32 mouse cellular contexts compared by ENCODE assay signal in the genomic region with DNA sequence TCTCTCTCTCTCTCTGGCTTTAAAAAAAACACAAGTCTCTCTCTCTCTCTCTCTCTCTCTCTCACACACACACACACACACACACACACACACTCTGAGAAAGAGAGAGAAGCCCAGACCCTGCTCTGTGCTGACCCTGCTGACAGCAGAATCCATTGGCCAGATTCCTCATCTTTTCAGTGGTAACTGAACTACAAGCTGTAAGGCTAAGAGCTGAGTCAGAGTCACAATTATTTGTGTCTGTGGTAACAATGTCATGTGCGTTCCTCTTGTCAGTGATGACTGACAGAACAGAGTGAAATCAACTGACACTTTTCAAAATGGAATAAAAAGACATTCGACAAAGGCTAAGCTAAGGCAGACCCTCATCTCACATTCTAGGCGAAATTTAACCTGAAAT. TPM values are rescaled to one million over a fixed set of nuclear protein-coding genes. Genes with fewer than 3 reads are reported as not detected.
DNase-seq lines count a peak whose midpoint lies in the region; ATAC-seq lines count a peak whose summit lies in the region.
"Had no signal": no experiment of that assay in that cellular context is flagged by ENCODE, and none has a peak within 500 bp of the region (broad histone marks: within the 10 kb centered on the region; RNA-seq: fewer than 3 reads in every experiment).

No protein-coding gene starts in this region.

- H3K27me3 ChIP-seq in lung, embryonic 16.5 days (ENCODE audit: control insufficient read depth, insufficient read depth, low read depth, low read length): no peaks in the 10 kb centered on the region
- H3K27me3 ChIP-seq in intestine, embryonic 15.5 days (replicated peaks): no peaks in the 10 kb centered on the region
- H3K27me3 ChIP-seq: embryonic facial prominence, embryonic 12.5 days; forebrain, embryonic 15.5 days; limb, embryonic 15.5 days; midbrain, embryonic 12.5 days; stomach, embryonic 15.5 days had no signal

- 79% methylated on average over 3 of the region's 3 CpGs for WGBS in lung, embryonic 16.5 days
- WGBS in intestine, embryonic 15.5 days: 74% methylated on average over 3 of the region's 3 CpGs

- H3K4me1 ChIP-seq in lung, embryonic 16.5 days (replicated peaks; ENCODE audit: control insufficient read depth, insufficient read depth, low read length): peaks cover 31% of the 10 kb centered on the region
- H3K4me1 ChIP-seq in intestine, embryonic 15.5 days (replicated peaks): 0 out of 2 replicates have a peak, but pooled peaks cover 7% of the 10 kb centered on the region

- H3K4me2 ChIP-seq in lung, embryonic 16.5 days (ENCODE audit: low read depth, low read length): no peak overlapping the region
- H3K4me2 ChIP-seq in intestine, embryonic 15.5 days (replicated peaks): no peak overlapping the region
- H3K4me2 ChIP-seq: embryonic facial prominence, embryonic 12.5 days; forebrain, embryonic 15.5 days; limb, embryonic 15.5 days; midbrain, embryonic 12.5 days; stomach, embryonic 15.5 days had no signal

- peak; percentile 40 for DNase-seq in adrenal gland, adult 2 months
- DNase-seq in adrenal gland, postnatal 10 days: no peak
- DNase-seq in lung, postnatal 4 days: no peak
- no peak for DNase-seq in thymus, adult 18-20 months
- DNase-seq in spleen, postnatal 10 days (ENCODE audit: low spot score in 2 of 2): no peak
- DNase-seq: adrenal gland, adult 8-10 months; cerebellum, adult 11 months; cerebellum, adult 9-10 months; cerebellum, postnatal 36 days; gastrocnemius, postnatal 25 days; heart, adult 18-20 months; kidney, adult 9 months; kidney, postnatal 10 days; layer of hippocampus, adult 9-11 months; lung, postnatal 14 days; right cerebral cortex, postnatal 14 days; thymus, postnatal 14 days had no signal

- no peak for ATAC-seq in lung, embryonic 16.5 days (ENCODE audit: low read depth)
- ATAC-seq in intestine, embryonic 15.5 days: no peak
- ATAC-seq in megakaryocyte, adult 5-6 weeks (ENCODE audit: poor library complexity, severe bottlenecking): no peak
- ATAC-seq: forebrain, embryonic 15.5 days; hindbrain, embryonic 16.5 days had no signal

- peaks cover 18% of the 10 kb centered on the region for H3K36me3 ChIP-seq in lung, embryonic 16.5 days (ENCODE audit: control insufficient read depth, insufficient read depth, low read length)
- peaks cover 9% of the 10 kb centered on the region for H3K36me3 ChIP-seq in intestine, embryonic 15.5 days

- no peak overlapping the region for H3K4me3 ChIP-seq in lung, embryonic 16.5 days (ENCODE audit: low read length)
- H3K4me3 ChIP-seq in intestine, embryonic 15.5 days (replicated peaks): no peak overlapping the region
- H3K4me3 ChIP-seq: embryonic facial prominence, embryonic 12.5 days; forebrain, embryonic 10.5 days; forebrain, embryonic 15.5 days; limb, embryonic 10.5 days; limb, embryonic 15.5 days; megakaryocyte, embryonic 14.5 days; midbrain, embryonic 12.5 days; stomach, embryonic 15.5 days had no signal

- peak overlapping the region; percentile 17; the same call in 1 of the 2 replicates for H3K27ac ChIP-seq in lung, embryonic 16.5 days (ENCODE audit: low read length)
- H3K27ac ChIP-seq in intestine, embryonic 15.5 days: 0 out of 2 replicates have a peak overlapping the region, but pooled peaks have one; percentile 17
- H3K27ac ChIP-seq: embryonic facial prominence, embryonic 12.5 days; forebrain, embryonic 10.5 days; forebrain, embryonic 15.5 days; limb, embryonic 10.5 days; limb, embryonic 15.5 days; midbrain, embryonic 12.5 days; stomach, embryonic 15.5 days had no signal

- no peak overlapping the region for H3K9ac ChIP-seq in lung, embryonic 16.5 days (ENCODE audit: low read length)
- H3K9ac ChIP-seq in intestine, embryonic 15.5 days: no peak overlapping the region
- H3K9ac ChIP-seq: embryonic facial prominence, embryonic 12.5 days; forebrain, embryonic 15.5 days; limb, embryonic 15.5 days; midbrain, embryonic 12.5 days; stomach, embryonic 15.5 days had no signal

- H3K9me3 ChIP-seq in lung, embryonic 16.5 days (ENCODE audit: control insufficient read depth, low read length): peaks cover 7% of the 10 kb centered on the region; the same call in 1 of the 2 replicates
- H3K9me3 ChIP-seq in intestine, embryonic 15.5 days: no peaks in the 10 kb centered on the region
- H3K9me3 ChIP-seq: forebrain, embryonic 15.5 days; limb, embryonic 10.5 days; limb, embryonic 15.5 days had no signal

RNA-seq across cellular contexts. Expression of a gene that starts 5.6 kb away (rescaled TPM):
- total RNA-seq in adrenal gland, adult 2 months (2021): 1,000 to 10,000 TPM; 1,258 to 1,398 TPM
- polyA plus RNA-seq in adrenal gland, adult 2 months (2012; rRNA removed): 116 and 185 TPM in 2 replicates
- total RNA-seq in adrenal gland, postnatal 10 days (2021): 100 to 1,000 TPM; 353 to 427 TPM
- polyA plus RNA-seq in lung, embryonic 16.5 days (2015; fragmentation: Nextera tagmentation; extraction: Ambion mirVana): 38.7 and 38.9 TPM in 2 replicates
- 78.4 and 88.6 TPM in 2 replicates for polyA plus RNA-seq in intestine, embryonic 15.5 days (2015; fragmentation: Nextera tagmentation; extraction: Ambion mirVana)
- total RNA-seq in megakaryocyte, adult 5-6 weeks (2015): 223 and 228 TPM in 2 replicates
- 341 and 376 TPM in 2 replicates for total RNA-seq in megakaryocyte, adult 5-6 weeks (2017)

RNA-seq across cellular contexts. Expression of a gene that starts 47.6 kb away (rescaled TPM):
- 1 to 10 TPM; 1.7 to 9.1 TPM for total RNA-seq in adrenal gland, adult 2 months (2021)
- 0.11 TPM in 1 of 2 replicates, not detected in the other for polyA plus RNA-seq in adrenal gland, adult 2 months (2012; rRNA removed)
- total RNA-seq in adrenal gland, postnatal 10 days (2021): 1 to 10 TPM in 1 of 2 experiments, under 1 TPM in 1; 0.78 to 1.1 TPM
- polyA plus RNA-seq in lung, embryonic 16.5 days (2015; fragmentation: Nextera tagmentation; extraction: Ambion mirVana): 0.15 and 0.41 TPM in 2 replicates
- polyA plus RNA-seq in intestine, embryonic 15.5 days (2015; fragmentation: Nextera tagmentation; extraction: Ambion mirVana): 0.28 and 0.76 TPM in 2 replicates
- 2.2 TPM in 1 of 2 replicates, not detected in the other for total RNA-seq in megakaryocyte, adult 5-6 weeks (2015)
- 0.92 and 1.8 TPM in 2 replicates for total RNA-seq in megakaryocyte, adult 5-6 weeks (2017)
- total RNA-seq: gastrocnemius, adult 18-20 months; gastrocnemius, postnatal 25 days; heart, adult 18-20 months; heart, postnatal 25 days had no signal
- polyA plus RNA-seq: midbrain, embryonic 12.5 days; small intestine, adult 2 months had no signal

RNA-seq across cellular contexts. Expression of a gene that starts 55.2 kb away (rescaled TPM):
- total RNA-seq in adrenal gland, adult 2 months (2021): 10 to 100 TPM; 37.5 to 44.6 TPM
- 13.3 and 20.3 TPM in 2 replicates for polyA plus RNA-seq in adrenal gland, adult 2 months (2012; rRNA removed)
- total RNA-seq in adrenal gland, postnatal 10 days (2021): 10 to 100 TPM; 34.8 to 39.6 TPM
- 0.34 and 0.69 TPM in 2 replicates for polyA plus RNA-seq in lung, embryonic 16.5 days (2015; fragmentation: Nextera tagmentation; extraction: Ambion mirVana)
- polyA plus RNA-seq in intestine, embryonic 15.5 days (2015; fragmentation: Nextera tagmentation; extraction: Ambion mirVana): 0.37 and 0.62 TPM in 2 replicates
- 3.8 and 7.0 TPM in 2 replicates for total RNA-seq in megakaryocyte, adult 5-6 weeks (2015)
- 12.0 and 19.4 TPM in 2 replicates for total RNA-seq in megakaryocyte, adult 5-6 weeks (2017)
